Mouse (Mus musculus): ENCODE measurements around the gene Slc25a5. TPM values are rescaled to one million over a fixed set of nuclear protein-coding genes. Genes with fewer than 3 reads are reported as not detected.

The Slc25a5 gene
- polyA plus RNA-seq (2012; rRNA removed) = 920 and 977 TPM in 2 replicates

- peak within 1 kb of the TSS; percentile 94 for H3K4me3 ChIP-seq (ENCODE audit: control insufficient read depth, insufficient read depth, low read length)
Observed at GRCm38 (mm10) chrX:36795424-36796162, at the start of gene Slc25a5. Gene Slc25a5, plus strand, starts transcription at chrX:36795651.

GRCm38 (mm10) chrX:36746789-36747188 is 48.7 kb upstream of the Slc25a5 start:
- no peak for DNase-seq
- H3K4me1 ChIP-seq (replicated peaks; ENCODE audit: control insufficient read depth, insufficient read depth, low read length) = peaks cover 27% of the 10 kb centered on the region
- no peaks in the 10 kb centered on the region for H3K27me3 ChIP-seq (ENCODE audit: control insufficient read depth, insufficient read depth, low read length)
- no peak overlapping the region for H3K4me3 ChIP-seq (ENCODE audit: control insufficient read depth, insufficient read depth, low read length)
- TF ChIP-seq CTCF (IDR thresholded peaks at IDR 0.05; ENCODE audit: borderline replicate concordance, control insufficient read depth, extremely low read depth, insufficient read depth, low read length, poor library complexity) (no peak), POLR2A (IDR thresholded peaks at IDR 0.05; ENCODE audit: control insufficient read depth, extremely low read depth, insufficient read depth, low read length, poor library complexity) (no peak)
- 95% methylated on average over 8 of the region's 8 CpGs for WGBS
- no peak overlapping the region for H3K27ac ChIP-seq (ENCODE audit: control insufficient read depth, insufficient read depth, low read length)
- no peaks in the 10 kb centered on the region for H3K36me3 ChIP-seq (ENCODE audit: control insufficient read depth, insufficient read depth, low read length)

More at GRCm38 (mm10) chrX:36795424-36796162, at the start of gene Slc25a5:
- TF ChIP-seq POLR2A (IDR thresholded peaks at IDR 0.05; ENCODE audit: control insufficient read depth, extremely low read depth, insufficient read depth, low read length, poor library complexity) (peak; percentile 77), CTCF (IDR thresholded peaks at IDR 0.05; ENCODE audit: borderline replicate concordance, control insufficient read depth, extremely low read depth, insufficient read depth, low read length, poor library complexity) (no peak)
- peak; percentile 81 for DNase-seq
- Histone ChIP-seq H3K4me1 (replicated peaks; ENCODE audit: control insufficient read depth, insufficient read depth, low read length) (no peaks in the 10 kb centered on the region), H3K27me3 (ENCODE audit: control insufficient read depth, insufficient read depth, low read length) (no peaks in the 10 kb centered on the region), H3K27ac (ENCODE audit: control insufficient read depth, insufficient read depth, low read length) (peak within 1 kb of the TSS; percentile 95), H3K36me3 (ENCODE audit: control insufficient read depth, insufficient read depth, low read length) (peaks cover 12% of the 10 kb centered on the region)
- under 1% methylated on average over 38 of the region's 41 CpGs for WGBS

DNA sequence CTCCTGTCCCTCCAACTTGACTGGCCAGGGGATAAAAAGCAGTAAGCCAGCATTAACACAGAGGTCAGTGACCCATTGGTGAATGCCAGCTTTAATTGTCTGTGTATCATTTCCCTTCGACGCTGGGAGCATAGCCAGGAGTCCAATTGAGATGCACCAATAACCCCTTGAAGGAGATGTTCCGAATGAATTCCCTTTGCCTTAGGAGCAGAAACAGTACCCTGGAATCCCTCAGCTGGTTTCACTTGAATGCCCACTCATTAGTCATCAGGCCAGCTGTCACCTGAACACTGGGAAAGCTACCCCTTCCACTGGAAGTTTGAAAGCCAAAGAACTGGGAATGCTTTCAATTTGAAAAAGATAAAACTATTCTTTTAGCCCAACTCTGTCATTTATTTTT is 46.9 kb upstream of the Slc25a5 start:
- 87% methylated on average over 3 of the region's 3 CpGs for WGBS
- peaks cover 24% of the 10 kb centered on the region for H3K4me1 ChIP-seq (replicated peaks; ENCODE audit: control insufficient read depth, insufficient read depth, low read length)
- DNase-seq = no peak
- TF ChIP-seq POLR2A (IDR thresholded peaks at IDR 0.05; ENCODE audit: control insufficient read depth, extremely low read depth, insufficient read depth, low read length, poor library complexity) (no peak), CTCF (IDR thresholded peaks at IDR 0.05; ENCODE audit: borderline replicate concordance, control insufficient read depth, extremely low read depth, insufficient read depth, low read length, poor library complexity) (no peak)
- H3K27me3 ChIP-seq (ENCODE audit: control insufficient read depth, insufficient read depth, low read length) = no peaks in the 10 kb centered on the region
- H3K27ac ChIP-seq (ENCODE audit: control insufficient read depth, insufficient read depth, low read length) = no peak overlapping the region
- H3K4me3 ChIP-seq (ENCODE audit: control insufficient read depth, insufficient read depth, low read length) = no peak overlapping the region
- no peaks in the 10 kb centered on the region for H3K36me3 ChIP-seq (ENCODE audit: control insufficient read depth, insufficient read depth, low read length)

DNA sequence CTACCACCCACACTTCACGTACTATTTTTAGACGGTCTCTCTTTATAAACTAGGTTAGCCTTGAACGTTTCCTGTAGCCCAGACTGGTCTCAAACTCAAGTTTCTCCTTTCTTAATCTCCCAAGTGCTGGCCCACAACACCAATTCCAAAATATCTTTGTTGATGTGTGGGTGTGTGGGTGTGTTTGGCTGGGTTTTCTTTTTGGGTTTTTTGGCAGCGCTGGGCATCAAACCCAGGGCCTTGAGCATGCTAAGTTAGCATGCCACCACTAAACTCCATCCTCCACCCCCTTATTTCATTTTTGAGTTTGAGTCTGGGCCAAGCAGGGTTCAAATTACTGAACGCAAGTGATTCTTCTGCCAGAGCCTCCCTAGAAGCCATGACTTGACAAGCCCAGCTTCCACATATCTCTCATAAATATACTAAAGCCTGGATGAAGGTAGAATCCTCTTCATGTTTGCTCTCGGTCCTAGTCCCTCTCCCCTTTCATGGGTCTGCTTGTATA is 46.1 kb upstream of the Slc25a5 start:
- TF ChIP-seq CTCF (IDR thresholded peaks at IDR 0.05; ENCODE audit: borderline replicate concordance, control insufficient read depth, extremely low read depth, insufficient read depth, low read length, poor library complexity) (no peak), POLR2A (IDR thresholded peaks at IDR 0.05; ENCODE audit: control insufficient read depth, extremely low read depth, insufficient read depth, low read length, poor library complexity) (no peak)
- H3K4me3 ChIP-seq (ENCODE audit: control insufficient read depth, insufficient read depth, low read length) = no peak overlapping the region
- DNase-seq = no peak
- peak overlapping the region; percentile 84 for H3K27ac ChIP-seq (ENCODE audit: control insufficient read depth, insufficient read depth, low read length)
- WGBS = 54% methylated on average over 6 of the region's 6 CpGs
- H3K27me3 ChIP-seq (ENCODE audit: control insufficient read depth, insufficient read depth, low read length) = no peaks in the 10 kb centered on the region
- H3K36me3 ChIP-seq (ENCODE audit: control insufficient read depth, insufficient read depth, low read length) = no peaks in the 10 kb centered on the region
- peaks cover 19% of the 10 kb centered on the region for H3K4me1 ChIP-seq (replicated peaks; ENCODE audit: control insufficient read depth, insufficient read depth, low read length)

DNA sequence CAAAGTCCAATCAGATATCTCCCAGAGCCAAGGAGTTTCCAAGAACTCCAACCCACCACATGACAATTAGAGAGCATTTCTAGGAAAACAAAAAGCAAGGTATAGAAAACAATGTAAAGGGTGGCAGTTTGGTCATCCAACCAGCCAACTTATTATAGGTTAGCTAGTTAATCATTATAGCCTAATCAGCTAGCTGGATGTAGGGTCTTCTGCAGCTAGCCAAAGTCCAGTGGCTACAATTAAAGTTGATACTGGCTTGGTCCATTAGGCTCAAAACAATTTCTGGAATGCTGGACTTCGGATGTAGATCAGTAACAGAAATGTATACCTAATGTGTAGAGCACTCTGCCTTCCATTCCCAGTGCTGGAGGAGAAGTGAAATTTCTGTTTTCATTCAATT is 44.9 kb upstream of the Slc25a5 start:
- no peak for DNase-seq
- 94% methylated on average over 1 of the region's 1 CpGs for WGBS
- H3K4me3 ChIP-seq (ENCODE audit: control insufficient read depth, insufficient read depth, low read length) = no peak overlapping the region

GRCm38 (mm10) chrX:36752586-36752985 is 42.9 kb upstream of the Slc25a5 start:
- no peaks in the 10 kb centered on the region for H3K27me3 ChIP-seq (ENCODE audit: control insufficient read depth, insufficient read depth, low read length)
- 100% methylated on average over 3 of the region's 3 CpGs for WGBS
- no peak overlapping the region for H3K27ac ChIP-seq (ENCODE audit: control insufficient read depth, insufficient read depth, low read length)
- TF ChIP-seq POLR2A (IDR thresholded peaks at IDR 0.05; ENCODE audit: control insufficient read depth, extremely low read depth, insufficient read depth, low read length, poor library complexity) (no peak), CTCF (IDR thresholded peaks at IDR 0.05; ENCODE audit: borderline replicate concordance, control insufficient read depth, extremely low read depth, insufficient read depth, low read length, poor library complexity) (no peak)
- H3K4me1 ChIP-seq (replicated peaks; ENCODE audit: control insufficient read depth, insufficient read depth, low read length) = peaks cover 9% of the 10 kb centered on the region
- no peaks in the 10 kb centered on the region for H3K36me3 ChIP-seq (ENCODE audit: control insufficient read depth, insufficient read depth, low read length)
- H3K4me3 ChIP-seq (ENCODE audit: control insufficient read depth, insufficient read depth, low read length) = no peak overlapping the region
- DNase-seq = no peak

More for the DNA sequence above, 44.9 kb upstream of the Slc25a5 start:
- peaks cover 9% of the 10 kb centered on the region for H3K4me1 ChIP-seq (replicated peaks; ENCODE audit: control insufficient read depth, insufficient read depth, low read length)
- TF ChIP-seq POLR2A (IDR thresholded peaks at IDR 0.05; ENCODE audit: control insufficient read depth, extremely low read depth, insufficient read depth, low read length, poor library complexity) (no peak), CTCF (IDR thresholded peaks at IDR 0.05; ENCODE audit: borderline replicate concordance, control insufficient read depth, extremely low read depth, insufficient read depth, low read length, poor library complexity) (no peak)
- no peak overlapping the region for H3K27ac ChIP-seq (ENCODE audit: control insufficient read depth, insufficient read depth, low read length)
- H3K27me3 ChIP-seq (ENCODE audit: control insufficient read depth, insufficient read depth, low read length) = no peaks in the 10 kb centered on the region
- H3K36me3 ChIP-seq (ENCODE audit: control insufficient read depth, insufficient read depth, low read length) = no peaks in the 10 kb centered on the region
